Mouse (Mus musculus): Measurements from ENCODE around the gene Vmn1r58.
"Not testable (repeated sequence)": the region's sequence is repeated elsewhere in the genome, so short reads cannot be mapped to it uniquely, and the experiment has no call there.

Gene Vmn1r58

GRCm38 (mm10) chr7:5413296-5413695, at the start of gene Vmn1r58:
Gene Vmn1r58, minus strand, starts transcription at chr7:5413396.
- DNase-seq = not testable (repeated sequence)

GRCm38 (mm10) chr7:5456674-5457073, 43.5 kb upstream of the Vmn1r58 start, which contains the start of gene Vmn1r59:
Gene Vmn1r59, minus strand, starts transcription at chr7:5456774.
- no peak for DNase-seq

- DNase-seq = not testable (repeated sequence)
These were observed 40.8 kb upstream of the Vmn1r58 start for GRCm38 (mm10) chr7:5454011-5454410.

GRCm38 (mm10) chr7:5448627-5449026, 35.4 kb upstream of the Vmn1r58 start:
- DNase-seq = no peak

GRCm38 (mm10) chr7:5406201-5406600, 7.0 kb downstream of the Vmn1r58 start:
- no peak for DNase-seq

- no peak for DNase-seq
These were observed 46.5 kb downstream of the Vmn1r58 start for GRCm38 (mm10) chr7:5366724-5367123.

GRCm38 (mm10) chr7:5363599-5363998, 49.6 kb downstream of the Vmn1r58 start:
- no peak for DNase-seq

All from lung, postnatal 10 days (tissue).